Mouse (Mus musculus): ENCODE results near the gene Fto. TPM values are rescaled to one million over a fixed set of nuclear protein-coding genes. Genes with fewer than 3 reads are reported as not detected.

Gene Fto
- polyA plus RNA-seq, 1 experiment from 2014 or later, result 109 TPM

DNA sequence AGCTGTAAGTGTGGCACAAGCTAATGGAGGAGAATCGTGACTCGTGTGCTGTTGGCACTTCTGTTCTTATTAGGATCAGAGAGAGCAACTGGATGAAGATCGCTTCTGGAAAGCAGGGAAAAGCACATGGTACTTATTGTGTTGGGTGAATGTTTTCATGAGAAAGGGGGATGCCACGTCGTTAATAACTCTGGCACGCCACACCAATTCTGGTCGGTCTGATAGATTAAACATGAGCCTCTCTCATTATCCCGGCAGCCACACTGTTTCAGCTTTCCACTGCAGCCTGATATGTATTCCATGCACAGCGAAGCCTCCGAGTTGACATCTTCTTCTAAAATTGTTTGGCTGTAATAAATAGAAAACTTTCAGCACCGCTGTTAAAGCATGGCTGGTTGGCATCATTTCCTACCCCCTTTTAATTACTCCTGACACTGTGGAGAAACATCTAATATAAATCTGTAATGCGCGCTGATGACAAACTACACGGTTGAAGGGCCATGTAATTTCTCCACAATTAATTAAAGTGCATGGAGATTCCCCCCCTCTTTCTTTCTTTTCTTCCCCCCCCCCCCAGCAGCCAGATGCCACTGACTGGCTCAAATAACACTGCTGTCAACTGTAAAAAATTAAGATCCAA, 298.5 kb downstream of the Fto start:
- H3K4me2 ChIP-seq (replicated peaks), result peak overlapping the region; percentile 33
- no peaks in the 10 kb centered on the region for H3K9me3 ChIP-seq
- H3K36me3 ChIP-seq, result no peaks in the 10 kb centered on the region
- no peak overlapping the region for H3K27ac ChIP-seq
- ATAC-seq (ENCODE audit: low FRiP score, low read depth), result peak; percentile 45; the same call in 1 of the 2 replicates
- H3K9ac ChIP-seq, result no peak overlapping the region
- no peak overlapping the region for H3K4me3 ChIP-seq
- 0 out of 2 replicates have a peak, but pooled peaks cover 10% of the 10 kb centered on the region for H3K27me3 ChIP-seq (replicated peaks)
- H3K4me1 ChIP-seq, result peaks cover 43% of the 10 kb centered on the region
- 30% methylated on average over 14 of the region's 14 CpGs for WGBS

DNA sequence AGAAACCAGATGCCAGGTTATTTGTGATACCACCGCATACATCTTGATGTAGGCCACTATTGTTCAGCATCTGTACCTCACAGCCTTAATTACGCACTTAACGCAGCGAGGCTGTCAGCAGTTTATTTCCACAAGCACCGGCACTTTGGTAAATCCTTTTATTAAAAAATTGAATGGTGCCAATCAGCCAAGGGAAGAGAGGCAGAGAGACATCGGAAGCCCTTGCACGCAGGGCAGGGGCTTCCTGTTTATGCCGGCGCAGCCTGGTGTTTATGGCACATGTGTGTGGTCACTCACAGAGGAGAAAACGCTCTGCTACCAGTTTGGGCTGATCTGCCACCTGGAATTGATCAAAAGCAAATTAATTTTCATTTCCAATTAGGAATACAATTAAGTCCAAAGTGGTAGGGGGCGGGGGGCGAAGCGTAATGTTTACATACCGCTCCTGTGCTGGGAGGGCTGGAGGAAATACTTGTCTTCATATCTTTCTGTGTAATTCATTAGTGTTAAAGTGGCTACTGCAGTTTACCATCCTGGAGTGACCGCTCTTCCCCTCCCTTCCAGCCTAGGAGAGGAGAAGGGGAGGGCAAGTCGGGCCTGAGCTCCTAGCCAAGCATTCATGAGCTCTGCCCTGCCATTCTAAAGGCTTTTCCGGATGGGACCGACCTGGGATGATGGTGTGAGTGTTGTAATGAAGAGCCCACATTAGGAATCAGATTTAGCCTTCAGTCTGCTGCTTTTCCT, 299.2 kb downstream of the Fto start:
- peaks cover 47% of the 10 kb centered on the region for H3K4me1 ChIP-seq
- H3K4me3 ChIP-seq, result no peak overlapping the region
- H3K4me2 ChIP-seq (replicated peaks), result peak overlapping the region; percentile 33
- no peaks in the 10 kb centered on the region for H3K9me3 ChIP-seq
- no peaks in the 10 kb centered on the region for H3K36me3 ChIP-seq
- ATAC-seq (ENCODE audit: low FRiP score, low read depth), result peak; percentile 45; the same call in 1 of the 2 replicates
- H3K9ac ChIP-seq, result no peak overlapping the region
- WGBS, result 28% methylated on average over 18 of the region's 18 CpGs
- H3K27ac ChIP-seq, result no peak overlapping the region
- 0 out of 2 replicates have a peak, but pooled peaks cover 10% of the 10 kb centered on the region for H3K27me3 ChIP-seq (replicated peaks)

DNA sequence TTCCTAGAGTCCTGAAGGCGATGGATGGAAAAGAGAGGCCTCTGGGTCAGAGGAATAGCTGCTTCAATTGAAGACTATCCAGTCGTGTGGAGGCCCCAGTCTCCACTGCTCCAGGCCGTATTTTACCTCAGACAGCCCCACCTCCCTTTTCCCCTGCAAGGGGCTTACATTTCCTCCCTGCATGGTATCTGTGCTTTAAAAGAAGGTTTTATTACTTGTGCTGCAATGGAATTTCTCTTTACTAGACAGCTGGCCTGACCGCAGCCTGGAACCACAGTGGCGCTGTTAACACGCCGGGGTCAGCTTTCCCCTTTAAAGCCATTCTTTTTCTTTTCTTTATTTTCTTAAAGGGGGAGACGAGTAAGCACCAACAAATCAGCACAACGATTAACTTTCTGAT, 300.3 kb downstream of the Fto start:
- H3K4me1 ChIP-seq, result peaks cover 57% of the 10 kb centered on the region

GRCm38 (mm10) chr8:91615196-91615595, 301.9 kb downstream of the Fto start:
- Histone ChIP-seq H3K27me3 (replicated peaks) (peaks cover 19% of the 10 kb centered on the region; the same call in 1 of the 2 replicates), H3K27ac (no peak overlapping the region), H3K4me2 (replicated peaks) (no peak overlapping the region), H3K9ac (no peak overlapping the region), H3K4me3 (no peak overlapping the region), H3K9me3 (no peaks in the 10 kb centered on the region), H3K4me1 (peaks cover 60% of the 10 kb centered on the region), H3K36me3 (no peaks in the 10 kb centered on the region)
- 73% methylated on average over 8 of the region's 8 CpGs for WGBS
- no peak for ATAC-seq (ENCODE audit: low FRiP score, low read depth)

More for the DNA sequence above, 300.3 kb downstream of the Fto start:
- Histone ChIP-seq H3K9ac (no peak overlapping the region), H3K9me3 (no peaks in the 10 kb centered on the region), H3K27ac (no peak overlapping the region), H3K4me2 (replicated peaks) (0 out of 2 replicates have a peak overlapping the region, but pooled peaks have one; percentile 2), H3K4me3 (no peak overlapping the region), H3K27me3 (replicated peaks) (0 out of 2 replicates have a peak, but pooled peaks cover 14% of the 10 kb centered on the region), H3K36me3 (no peaks in the 10 kb centered on the region)
- no peak for ATAC-seq (ENCODE audit: low FRiP score, low read depth)
- WGBS, result 3% methylated on average over 9 of the region's 9 CpGs

DNA sequence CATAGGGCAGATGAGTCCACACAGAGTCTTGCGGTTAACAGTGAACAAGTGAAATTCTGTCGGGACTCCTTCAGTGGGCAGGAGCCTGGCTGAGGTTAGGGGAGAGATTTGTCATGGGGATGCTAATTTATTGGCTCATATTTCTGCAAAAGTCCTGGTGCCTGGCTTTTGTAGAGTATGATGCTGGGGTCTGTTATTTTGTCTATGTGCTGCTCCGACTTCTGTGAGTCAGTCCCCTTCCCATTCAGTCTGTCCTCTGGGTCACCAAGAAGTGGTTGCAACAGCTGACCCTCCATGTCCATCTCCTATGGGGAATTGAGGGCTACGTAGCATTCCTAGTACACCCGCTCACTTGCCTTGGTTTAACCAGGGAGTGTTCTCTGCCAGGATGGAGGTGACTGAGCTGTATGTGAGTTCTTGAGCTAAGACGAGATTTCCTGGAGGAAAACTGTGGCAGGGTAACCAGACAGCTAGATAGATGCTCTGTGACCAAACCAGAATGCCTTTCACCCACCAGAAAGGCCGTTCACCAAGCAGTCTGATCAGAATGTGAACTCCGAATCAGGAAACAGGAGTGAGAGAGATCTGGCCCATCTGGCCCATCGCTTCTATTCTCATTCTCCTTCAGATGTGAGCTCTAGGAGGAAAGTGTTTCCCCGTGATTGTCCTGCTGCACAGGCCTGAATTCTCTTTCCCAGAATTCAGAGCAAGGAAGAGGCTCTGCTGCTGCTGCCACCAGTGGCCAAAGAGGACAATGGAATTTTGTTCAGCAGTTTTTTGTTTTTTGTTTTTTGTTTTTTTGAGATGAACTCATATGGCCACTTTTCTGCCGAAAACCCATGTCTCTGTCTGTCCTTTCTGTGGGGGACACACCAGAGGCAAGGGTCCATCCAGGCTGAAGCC, 302.7 kb downstream of the Fto start:
- no peak for ATAC-seq (ENCODE audit: low FRiP score, low read depth)
- Histone ChIP-seq H3K9me3 (no peaks in the 10 kb centered on the region), H3K27ac (no peak overlapping the region), H3K4me1 (peaks cover 55% of the 10 kb centered on the region), H3K9ac (no peak overlapping the region), H3K4me3 (no peak overlapping the region), H3K36me3 (no peaks in the 10 kb centered on the region), H3K4me2 (replicated peaks) (no peak overlapping the region), H3K27me3 (replicated peaks) (peaks cover 19% of the 10 kb centered on the region; the same call in 1 of the 2 replicates)
- WGBS, result 67% methylated on average over 11 of the region's 11 CpGs

DNA sequence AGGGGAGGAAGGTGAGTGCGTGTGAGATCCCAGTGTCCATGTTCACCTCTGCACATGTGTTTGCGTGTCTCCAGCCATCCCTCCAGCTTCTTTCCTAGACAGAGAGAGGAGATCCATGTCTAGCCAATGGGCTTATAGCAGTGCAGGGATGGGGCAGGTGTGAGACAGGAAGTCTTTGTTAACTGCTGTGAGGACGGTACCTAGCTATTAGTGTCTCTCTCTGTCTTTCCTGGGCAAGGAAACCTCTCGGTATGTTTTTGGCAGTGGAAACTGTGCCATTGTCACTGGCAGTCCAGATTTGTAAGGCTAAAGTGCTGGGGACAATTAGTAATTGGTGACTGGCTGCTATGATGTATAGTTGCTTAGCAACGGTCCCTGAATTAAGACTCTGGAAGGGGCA, 304.4 kb downstream of the Fto start:
- no peak overlapping the region for H3K27ac ChIP-seq
- 50% methylated on average over 5 of the region's 5 CpGs for WGBS
- ATAC-seq (ENCODE audit: low FRiP score, low read depth), result no peak
- H3K4me1 ChIP-seq, result peaks cover 49% of the 10 kb centered on the region
- H3K9me3 ChIP-seq, result no peaks in the 10 kb centered on the region
- H3K4me2 ChIP-seq (replicated peaks), result 0 out of 2 replicates have a peak overlapping the region, but pooled peaks have one; percentile 9
- no peak overlapping the region for H3K4me3 ChIP-seq
- H3K36me3 ChIP-seq, result no peaks in the 10 kb centered on the region
- no peak overlapping the region for H3K9ac ChIP-seq
- H3K27me3 ChIP-seq (replicated peaks), result peaks cover 18% of the 10 kb centered on the region; the same call in 1 of the 2 replicates

GRCm38 (mm10) chr8:91622757-91623156, 309.4 kb downstream of the Fto start:
- Histone ChIP-seq H3K9ac (no peak overlapping the region), H3K4me1 (peaks cover 58% of the 10 kb centered on the region), H3K4me2 (replicated peaks) (no peak overlapping the region), H3K36me3 (no peaks in the 10 kb centered on the region), H3K27ac (no peak overlapping the region), H3K27me3 (replicated peaks) (peaks cover 24% of the 10 kb centered on the region), H3K9me3 (no peaks in the 10 kb centered on the region), H3K4me3 (no peak overlapping the region)
- WGBS, result 14% methylated on average over 12 of the region's 12 CpGs
- ATAC-seq (ENCODE audit: low FRiP score, low read depth), result no peak

DNA sequence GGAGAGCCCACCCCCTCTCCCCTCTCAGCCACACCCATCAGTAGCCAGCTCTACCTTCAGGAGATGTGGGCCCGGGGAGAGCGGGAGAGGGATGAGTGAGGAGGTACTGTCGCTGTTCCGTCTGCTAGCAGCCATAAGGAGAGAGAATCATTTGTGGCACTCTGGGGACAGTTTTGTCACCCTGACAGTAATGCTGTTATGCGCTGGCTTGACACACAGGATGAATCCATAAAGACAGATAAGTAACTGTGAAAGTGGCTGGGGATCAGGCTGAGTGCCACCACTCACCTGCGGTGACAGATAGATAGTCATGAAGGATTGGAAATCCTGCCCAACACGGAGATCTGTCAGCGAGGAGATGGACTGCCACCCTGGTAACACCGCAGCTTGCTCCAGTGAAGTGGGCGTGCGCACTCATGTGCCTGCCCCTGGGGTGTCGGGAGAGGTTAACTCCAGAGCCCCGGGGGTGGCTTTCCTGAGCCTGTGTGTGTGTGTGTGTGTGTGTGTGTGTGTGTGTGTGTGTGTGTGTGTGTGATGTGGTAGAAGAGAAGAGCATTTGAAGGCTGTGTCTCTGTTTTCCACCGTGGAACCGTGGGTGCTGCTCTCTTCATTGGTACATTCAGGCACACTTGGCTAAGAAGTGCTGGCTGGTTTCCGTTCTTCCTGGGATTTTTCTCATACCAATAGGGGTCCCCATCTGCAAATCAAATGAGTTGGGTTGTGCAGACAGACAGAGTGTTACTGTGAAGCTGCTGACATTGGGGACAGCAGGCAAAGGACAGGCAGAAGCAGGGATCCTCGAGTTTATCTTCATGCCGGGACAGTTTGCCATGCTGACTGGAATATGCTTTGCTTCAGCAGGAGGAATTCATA, 312.6 kb downstream of the Fto start:
- peak overlapping the region; percentile 30; the same call in 1 of the 2 replicates for H3K4me2 ChIP-seq (replicated peaks)
- no peaks in the 10 kb centered on the region for H3K9me3 ChIP-seq
- H3K4me1 ChIP-seq, result peaks cover 54% of the 10 kb centered on the region
- 0 out of 2 replicates have a peak, but pooled peaks have one; percentile 33 for ATAC-seq (ENCODE audit: low FRiP score, low read depth)
- H3K9ac ChIP-seq, result 0 out of 2 replicates have a peak overlapping the region, but pooled peaks have one; percentile 13
- H3K27me3 ChIP-seq (replicated peaks), result peaks cover 25% of the 10 kb centered on the region
- H3K36me3 ChIP-seq, result no peaks in the 10 kb centered on the region
- H3K4me3 ChIP-seq, result no peak overlapping the region
- H3K27ac ChIP-seq, result no peak overlapping the region
- WGBS, result 25% methylated on average over 18 of the region's 18 CpGs

DNA sequence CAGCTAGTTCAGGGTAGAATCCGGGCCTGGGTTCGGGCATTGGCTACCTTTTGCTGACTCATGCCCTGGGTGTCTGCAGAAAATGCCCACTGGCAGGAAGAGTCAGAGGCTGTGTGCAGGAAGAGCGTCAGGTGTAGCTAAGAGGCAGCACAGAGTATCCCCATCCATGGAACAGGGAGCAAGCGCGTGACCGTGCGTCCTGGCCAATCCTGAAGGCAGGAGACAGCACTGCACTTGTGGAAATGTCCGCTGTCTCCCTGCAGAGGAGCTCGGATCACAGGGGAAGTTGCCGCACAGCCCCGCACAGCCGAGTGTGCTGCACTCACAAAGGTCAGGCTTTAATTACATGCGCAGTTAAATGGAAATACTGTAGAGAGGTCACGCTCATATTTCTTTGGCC, 316.3 kb downstream of the Fto start:
- H3K9ac ChIP-seq, result no peak overlapping the region
- WGBS, result 16% methylated on average over 14 of the region's 14 CpGs

DNA sequence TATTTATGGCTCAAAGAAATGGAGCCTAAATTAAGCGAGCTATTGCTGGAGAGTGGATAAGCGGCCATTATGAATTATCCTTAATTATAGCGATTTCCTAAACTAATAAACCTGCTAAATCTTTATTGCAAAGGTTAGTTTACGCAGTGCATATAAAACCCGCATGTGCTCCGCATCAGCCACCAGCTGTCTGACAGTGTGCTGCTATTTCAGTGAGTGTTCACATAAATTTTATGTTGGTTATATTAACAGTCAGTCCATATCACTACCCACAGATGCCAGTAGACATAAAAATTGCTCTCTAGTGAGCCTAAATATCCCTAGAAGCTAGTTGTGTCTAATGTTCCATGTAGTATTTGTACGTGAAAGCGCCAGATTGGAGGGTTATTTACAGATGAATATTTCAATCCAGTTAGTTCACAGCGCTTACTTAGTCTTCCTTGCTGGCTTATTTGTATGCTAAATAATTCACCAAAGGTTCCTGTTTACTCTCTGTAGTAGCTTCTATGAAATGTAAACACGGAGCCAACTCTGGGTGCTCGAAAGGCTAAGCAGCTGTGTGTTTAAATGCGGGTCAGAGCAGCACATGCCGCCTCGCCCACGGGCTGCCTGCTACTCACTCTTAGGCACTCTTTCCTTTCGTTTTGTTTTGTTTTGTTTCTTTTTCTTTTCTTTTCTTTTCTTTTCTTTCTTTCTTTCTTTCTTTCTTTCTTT, 317.2 kb downstream of the Fto start:
- Histone ChIP-seq H3K4me3 (no peak overlapping the region), H3K9me3 (no peaks in the 10 kb centered on the region), H3K27me3 (replicated peaks) (peaks cover 23% of the 10 kb centered on the region), H3K4me1 (peaks cover 21% of the 10 kb centered on the region), H3K36me3 (no peaks in the 10 kb centered on the region; the same call in 1 of the 2 replicates), H3K4me2 (replicated peaks) (no peak overlapping the region), H3K9ac (no peak overlapping the region), H3K27ac (no peak overlapping the region)
- no peak for ATAC-seq (ENCODE audit: low FRiP score, low read depth)
- WGBS, result 40% methylated on average over 16 of the region's 16 CpGs

More for the DNA sequence above, 316.3 kb downstream of the Fto start:
- H3K4me3 ChIP-seq, result no peak overlapping the region
- no peaks in the 10 kb centered on the region for H3K9me3 ChIP-seq
- no peaks in the 10 kb centered on the region for H3K36me3 ChIP-seq
- peaks cover 25% of the 10 kb centered on the region for H3K27me3 ChIP-seq (replicated peaks)
- H3K4me2 ChIP-seq (replicated peaks), result peak overlapping the region; percentile 21
- H3K4me1 ChIP-seq, result peaks cover 29% of the 10 kb centered on the region
- H3K27ac ChIP-seq, result no peak overlapping the region
- peak; percentile 55; the same call in 1 of the 2 replicates for ATAC-seq (ENCODE audit: low FRiP score, low read depth)

All from neural tube, embryonic 12.5 days (tissue).